Mouse (Mus musculus) CH12.LX (cell line): ENCODE data around the gene Grap. TPM values are rescaled to one million over a fixed set of nuclear protein-coding genes. Genes with fewer than 3 reads are reported as not detected.
A peak's percentile ranks its signal among the peaks of the same experiment; 100 is the strongest.

ENCODE experiments used
- DNase-seq: peaks from one replicate; pipeline ENCODE4 v3.0.0-alpha.2; 2013; ENCODE audit errors: extremely low read depth
- H3K27ac ChIP-seq: 2 replicates; pipeline ENCODE4 v1.5.1; 2012; ENCODE audit warnings: low read depth, mild to moderate bottlenecking, control low read depth, moderate library complexity; ENCODE audit not compliant: insufficient read depth
- H3K27me3 ChIP-seq: replicated peaks from 2 replicates; pipeline ENCODE3; 2012; ENCODE audit warnings: inconsistent platforms
- H3K36me3 ChIP-seq, 2 experiments: replicated peaks in 1 of 2; 2 replicates each; pipeline versions ENCODE3 to v1.6.1; 2012; ENCODE audit warnings: inconsistent platforms in 1 of 2, low read length in 1 of 2, mild to moderate bottlenecking in 1 of 2, mixed read lengths in 1 of 2, moderate library complexity in 1 of 2; ENCODE audit not compliant: control insufficient read depth in 1 of 2, insufficient read depth in 1 of 2
- H3K4me1 ChIP-seq, 2 experiments: 2 replicates each; pipeline ENCODE4 v1.6.1; 2012; ENCODE audit warnings: inconsistent platforms in 1 of 2, moderate library complexity in 1 of 2; ENCODE audit not compliant: insufficient read depth in 2 of 2, control insufficient read depth in 1 of 2
- H3K4me2 ChIP-seq: 2 replicates; pipeline ENCODE4 v1.6.1; 2012; ENCODE audit warnings: low read depth, mild to moderate bottlenecking, control low read depth; ENCODE audit not compliant: poor library complexity, insufficient read depth, severe bottlenecking
- H3K4me3 ChIP-seq, 3 experiments: fragments of 150-350 bp in 1 of 3; sonication (generic) in 1 of 3; replicated peaks in 1 of 3; 2 replicates each; pipeline versions ENCODE3 to v1.5.1; 2011 to 2012; ENCODE audit warnings: low read depth in 2 of 3, low read length in 2 of 3, mild to moderate bottlenecking in 2 of 3, moderate library complexity in 2 of 3, control low read depth in 1 of 3, improper control_type of control experiment in 1 of 3, inconsistent platforms in 1 of 3, mixed read lengths in 1 of 3; ENCODE audit not compliant: poor library complexity in 1 of 3
- H3K79me2 ChIP-seq: replicated peaks from 2 replicates; pipeline ENCODE4 v1.6.1; 2012; ENCODE audit warnings: mild to moderate bottlenecking, moderate library complexity; ENCODE audit not compliant: control insufficient read depth, poor library complexity, insufficient read depth, severe bottlenecking; ENCODE audit errors: extremely low read depth
- H3K9ac ChIP-seq: 2 replicates; pipeline ENCODE4 v1.6.1; 2012; ENCODE audit warnings: low read depth, mild to moderate bottlenecking, control low read depth, moderate library complexity; ENCODE audit not compliant: insufficient read depth
- H3K9me3 ChIP-seq: replicated peaks from 2 replicates; pipeline ENCODE3; 2012; ENCODE audit warnings: low read length, inconsistent platforms, mixed read lengths
- BHLHE40 ChIP-seq: IDR thresholded peaks from 2 replicates; pipeline ENCODE4 v1.6.1; 2011; ENCODE audit warnings: mild to moderate bottlenecking, low read depth, low read length, improper control_type of control experiment
- CHD1 ChIP-seq: IDR thresholded peaks from 2 replicates; pipeline ENCODE4 v1.6.1; 2012; ENCODE audit warnings: low read depth, low read length, improper control_type of control experiment, inconsistent platforms
- CHD2 ChIP-seq: IDR thresholded peaks from 2 replicates; pipeline ENCODE4 v1.6.1; 2011; ENCODE audit warnings: low read length, improper control_type of control experiment
- CTCF ChIP-seq, 2 experiments: IDR thresholded peaks in 1 of 2; conservative IDR thresholded peaks in 1 of 2; 2 replicates each; pipeline ENCODE4 v1.5.1; 2011 to 2012; ENCODE audit warnings: low read depth in 2 of 2, low read length in 2 of 2, improper control_type of control experiment in 1 of 2, inconsistent platforms in 1 of 2, mild to moderate bottlenecking in 1 of 2, moderate library complexity in 1 of 2
- E2F4 ChIP-seq: IDR thresholded peaks from 2 replicates; pipeline ENCODE4 v1.6.1; 2011; ENCODE audit warnings: low read depth, low read length, improper control_type of control experiment; ENCODE audit not compliant: insufficient replicate concordance
- ELF1 ChIP-seq: IDR thresholded peaks from 2 replicates; pipeline ENCODE4 v1.6.1; 2014; ENCODE audit warnings: low read depth, mild to moderate bottlenecking, inconsistent platforms, low read length, improper control_type of control experiment
- EP300 ChIP-seq: IDR thresholded peaks from 2 replicates; pipeline ENCODE4 v1.6.1; 2011; ENCODE audit warnings: low read length, improper control_type of control experiment
- ETS1 ChIP-seq: conservative IDR thresholded peaks from 2 replicates; pipeline ENCODE4 v1.6.1; 2012; ENCODE audit warnings: low read depth, mild to moderate bottlenecking, inconsistent platforms, low read length, improper control_type of control experiment, moderate library complexity
- GABPA ChIP-seq: IDR thresholded peaks from 2 replicates; pipeline ENCODE4 v1.6.1; 2012; ENCODE audit warnings: low read depth, low read length, improper control_type of control experiment, inconsistent platforms; ENCODE audit not compliant: insufficient replicate concordance
- HCFC1 ChIP-seq: IDR thresholded peaks from 2 replicates; pipeline ENCODE4 v1.6.1; 2012; ENCODE audit warnings: low read depth, mild to moderate bottlenecking, inconsistent platforms, low read length, improper control_type of control experiment
- IRF4 ChIP-seq: IDR thresholded peaks from 2 replicates; pipeline ENCODE4 v1.6.1; 2014; ENCODE audit warnings: low read depth, mild to moderate bottlenecking, inconsistent platforms, low read length, improper control_type of control experiment
- JUN ChIP-seq: IDR thresholded peaks from 2 replicates; pipeline ENCODE4 v1.6.1; 2011; ENCODE audit warnings: low read depth, mild to moderate bottlenecking, low read length, improper control_type of control experiment, moderate library complexity; ENCODE audit not compliant: insufficient read depth
- JUND ChIP-seq: conservative IDR thresholded peaks from 2 replicates; pipeline ENCODE4 v1.6.1; 2011; ENCODE audit warnings: low read depth, low read length, improper control_type of control experiment
- KAT2A ChIP-seq: IDR thresholded peaks from 2 replicates; pipeline ENCODE4 v1.6.1; 2012; ENCODE audit warnings: low read length, improper control_type of control experiment, inconsistent platforms; ENCODE audit not compliant: insufficient replicate concordance
- MAFK ChIP-seq: IDR thresholded peaks from 2 replicates; pipeline ENCODE4 v1.6.1; 2011; ENCODE audit warnings: low read length, improper control_type of control experiment; ENCODE audit not compliant: insufficient replicate concordance
- MAX ChIP-seq: IDR thresholded peaks from 2 replicates; pipeline ENCODE4 v1.6.1; 2011; ENCODE audit warnings: low read length, improper control_type of control experiment
- MAZ ChIP-seq: IDR thresholded peaks from 2 replicates; pipeline ENCODE4 v1.6.1; 2012; ENCODE audit warnings: low read depth, mild to moderate bottlenecking, inconsistent platforms, low read length, improper control_type of control experiment, moderate library complexity
- MEF2A ChIP-seq: IDR thresholded peaks from 2 replicates; pipeline ENCODE4 v1.6.1; 2014; ENCODE audit warnings: low read depth, mild to moderate bottlenecking, inconsistent platforms, low read length, improper control_type of control experiment, borderline replicate concordance
- MXI1 ChIP-seq: IDR thresholded peaks from 2 replicates; pipeline ENCODE4 v1.6.1; 2011; ENCODE audit warnings: mild to moderate bottlenecking, low read depth, low read length, improper control_type of control experiment
- MYC ChIP-seq: IDR thresholded peaks from 2 replicates; pipeline ENCODE4 v1.6.1; 2011; ENCODE audit warnings: low read depth, mild to moderate bottlenecking, improper control_type of control experiment, low read length
- NELFE ChIP-seq: IDR thresholded peaks from 2 replicates; pipeline ENCODE4 v1.6.1; 2011; ENCODE audit warnings: low read depth, low read length, improper control_type of control experiment
- NRF1 ChIP-seq: IDR thresholded peaks from 2 replicates; pipeline ENCODE4 v1.6.1; 2014; ENCODE audit warnings: low read depth, mild to moderate bottlenecking, inconsistent platforms, low read length, improper control_type of control experiment, moderate library complexity
- PAX5 ChIP-seq: IDR thresholded peaks from 2 replicates; pipeline ENCODE4 v1.6.1; 2012; ENCODE audit warnings: low read length, inconsistent platforms, mixed read lengths
- POLR2A ChIP-seq: IDR thresholded peaks from 2 replicates; pipeline ENCODE4 v1.6.1; 2011; ENCODE audit warnings: low read depth, mild to moderate bottlenecking, improper control_type of control experiment, low read length
- POLR2AphosphoS2 ChIP-seq: IDR thresholded peaks from 2 replicates; pipeline ENCODE4 v1.6.1; 2011; ENCODE audit warnings: low read depth, low read length, improper control_type of control experiment
- RAD21 ChIP-seq: IDR thresholded peaks from 2 replicates; pipeline ENCODE4 v1.6.1; 2011; ENCODE audit warnings: low read depth, mild to moderate bottlenecking, low read length, improper control_type of control experiment, moderate library complexity
- RCOR1 ChIP-seq: conservative IDR thresholded peaks from 2 replicates; pipeline ENCODE4 v1.6.1; 2012; ENCODE audit warnings: low read depth, mild to moderate bottlenecking, inconsistent platforms, low read length, improper control_type of control experiment
- SIN3A ChIP-seq: IDR thresholded peaks from 2 replicates; pipeline ENCODE4 v1.6.1; 2012; ENCODE audit warnings: low read length, improper control_type of control experiment, inconsistent platforms
- SMC3 ChIP-seq: IDR thresholded peaks from 2 replicates; pipeline ENCODE4 v1.6.1; 2011; ENCODE audit warnings: low read depth, low read length, improper control_type of control experiment
- TBP ChIP-seq: conservative IDR thresholded peaks from 2 replicates; pipeline ENCODE4 v1.6.1; 2011; ENCODE audit warnings: low read depth, low read length, improper control_type of control experiment
- TCF12 ChIP-seq: IDR thresholded peaks from 2 replicates; pipeline ENCODE4 v1.6.1; 2014; ENCODE audit warnings: low read depth, mild to moderate bottlenecking, inconsistent platforms, low read length, improper control_type of control experiment
- UBTF ChIP-seq: IDR thresholded peaks from 2 replicates; pipeline ENCODE4 v1.6.1; 2012; ENCODE audit warnings: low read depth, mild to moderate bottlenecking, inconsistent platforms, low read length, improper control_type of control experiment, moderate library complexity
- USF1 ChIP-seq: IDR thresholded peaks from 2 replicates; pipeline ENCODE4 v1.6.1; 2014; ENCODE audit warnings: low read depth, mild to moderate bottlenecking, inconsistent platforms, low read length, improper control_type of control experiment
- USF2 ChIP-seq: conservative IDR thresholded peaks from 2 replicates; pipeline ENCODE4 v1.6.1; 2011; ENCODE audit warnings: low read depth, low read length, improper control_type of control experiment
- ZC3H11A ChIP-seq: IDR thresholded peaks from 2 replicates; pipeline ENCODE4 v1.6.1; 2012; ENCODE audit warnings: low read depth, mild to moderate bottlenecking, inconsistent platforms, low read length, improper control_type of control experiment
- ZKSCAN1 ChIP-seq: IDR thresholded peaks from 2 replicates; pipeline ENCODE4 v1.6.1; 2012; ENCODE audit warnings: low read depth, inconsistent platforms, low read length, improper control_type of control experiment, borderline replicate concordance
- ZMIZ1 ChIP-seq: IDR thresholded peaks from 2 replicates; pipeline ENCODE4 v1.6.1; 2012; ENCODE audit warnings: low read depth, mild to moderate bottlenecking, inconsistent platforms, low read length, improper control_type of control experiment
- ZNF384 ChIP-seq: IDR thresholded peaks from 2 replicates; pipeline ENCODE4 v1.6.1; 2012; ENCODE audit warnings: low read depth, low read length, improper control_type of control experiment, inconsistent platforms
- dilution Hi-C: fragments of 300-500 bp; cut with MboI; formaldehyde crosslinking; loops from 2 replicates; pipeline ENCODE4 v1.14.3; 2020; ENCODE audit warnings: low sequenced_read_pairs; ENCODE audit not compliant: extremely low pct_unique_long_range_greater_than_20kb, extremely low pct_ligation_motif_present
- in situ Hi-C: fragments of 300-500 bp; cut with MboI; formaldehyde crosslinking; loops from 3 replicates; pipeline ENCODE4 v1.14.3; 2019; ENCODE audit warnings: low sequenced_read_pairs, low pct_ligation_motif_present, low pct_unique_long_range_greater_than_20kb, mixed read lengths
- polyA plus RNA-seq: library from polyadenylated mRNA; unstranded; fragments of >175 nt; gene quantifications from 2 replicates; pipeline ENCODE4 v1.2.1, GENCODE M21; 2012; ENCODE audit warnings: low read depth; ENCODE audit not compliant: insufficient read length
- total RNA-seq, 2 experiments: library from RNA; depleted of rRNA; stranded (reverse); fragments of 300-350 nt in 1 of 2; fragments of >200 nt in 1 of 2; gene quantifications; 2 replicates each; pipeline ENCODE4 v1.2.3; 2012 to 2014

The Grap gene
- total and polyA plus RNA-seq, 3 experiments, result 274 to 412 (median 280) TPM

DNA sequence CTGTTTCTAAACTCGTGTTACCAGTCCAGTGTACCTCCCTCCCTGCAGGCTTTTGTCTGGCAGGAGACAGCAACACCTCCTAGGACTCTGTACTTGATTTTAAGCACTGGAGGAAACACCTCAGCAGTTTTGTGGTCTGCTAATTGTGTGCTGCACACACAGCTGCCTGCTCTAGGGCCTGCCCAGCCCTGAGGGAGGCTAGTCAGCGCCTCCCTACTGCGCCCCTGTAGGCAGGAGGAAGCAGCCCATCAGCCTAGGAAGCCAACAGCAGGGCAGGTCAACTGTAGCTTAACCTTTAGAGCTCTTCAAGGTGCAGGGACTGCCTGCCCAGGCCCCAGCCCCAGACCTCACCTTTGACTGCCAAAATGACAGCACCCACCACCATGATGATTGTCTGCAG is 55.9 kb downstream of the Grap start:
- in situ Hi-C loops (no loop called here), dilution Hi-C loops (no loop called here)
- Histone ChIP-seq H3K36me3 (peaks cover 41 to 47% of the 10 kb centered on the region in 2 experiments), H3K79me2 (no peaks in the 10 kb centered on the region), H3K4me3 (no peak overlapping the region), H3K9me3 (no peaks in the 10 kb centered on the region), H3K9ac (no peak overlapping the region), H3K4me1 (peaks cover 48 to 99% of the 10 kb centered on the region in 2 experiments), H3K27ac (peak overlapping the region; percentile 73), H3K27me3 (no peaks in the 10 kb centered on the region), H3K4me2 (no peak overlapping the region)
- TF ChIP-seq ZC3H11A, result no peak
- peak in 1 of 2 experiments; percentile 67; a peak in 2 of 4 replicates for TF ChIP-seq CTCF (conservative IDR thresholded peaks at IDR 0.05 in 1 of 2, IDR thresholded peaks at IDR 0.05 in 1 of 2; ENCODE audit: low read depth in 2 of 2, low read length in 2 of 2)
- peak; percentile 64 for TF ChIP-seq ELF1
- 0 out of 2 replicates have a peak, but pooled peaks have one; percentile 61 for TF ChIP-seq MAZ
- no peak for TF ChIP-seq ZNF384
- peak; percentile 34; the same call in 1 of the 2 replicates for TF ChIP-seq HCFC1
- 0 out of 2 replicates have a peak, but pooled peaks have one; percentile 24 for TF ChIP-seq CHD1
- TF ChIP-seq TCF12, result peak; percentile 65; the same call in 1 of the 2 replicates
- no peak for TF ChIP-seq ZKSCAN1
- no peak for TF ChIP-seq CHD2
- peak; percentile 78 for TF ChIP-seq BHLHE40
- peak; percentile 27; the same call in 1 of the 2 replicates for TF ChIP-seq POLR2AphosphoS2
- no peak for TF ChIP-seq JUN
- peak; percentile 50 for TF ChIP-seq RAD21
- no peak; the same call in 1 of the 2 replicates for TF ChIP-seq MEF2A
- peak; percentile 69 for TF ChIP-seq SIN3A
- no peak for TF ChIP-seq JUND
- TF ChIP-seq KAT2A, result 0 out of 2 replicates have a peak, but pooled peaks have one; percentile 39
- TF ChIP-seq POLR2A, result peak; percentile 27
- TF ChIP-seq MAFK, result no peak; the same call in none of the 2 replicates
- no peak for TF ChIP-seq E2F4
- TF ChIP-seq TBP, result no peak
- peak; percentile 61 for TF ChIP-seq EP300
- TF ChIP-seq NELFE, result 0 out of 2 replicates have a peak, but pooled peaks have one; percentile 30
- TF ChIP-seq SMC3, result peak; percentile 53
- TF ChIP-seq GABPA, result no peak
- TF ChIP-seq MAX, result peak; percentile 65; the same call in 1 of the 2 replicates
- TF ChIP-seq PAX5, result no peak
- no peak; the same call in 1 of the 2 replicates for TF ChIP-seq ZMIZ1
- peak; percentile 52 for TF ChIP-seq ETS1
- TF ChIP-seq NRF1, result no peak
- no peak for TF ChIP-seq MYC
- TF ChIP-seq IRF4, result peak; percentile 51
- peak; percentile 66; the same call in 1 of the 2 replicates for TF ChIP-seq UBTF
- TF ChIP-seq RCOR1, result no peak
- TF ChIP-seq USF2, result no peak
- no peak for TF ChIP-seq MXI1
- no peak for TF ChIP-seq USF1
- peak; percentile 89 for DNase-seq
